Mouse (Mus musculus) frontal cortex, postnatal 14 days (tissue): Measurements from ENCODE around the gene Cdadc1.

Source experiments
- DNase-seq, 2 experiments: peaks; one replicate each; pipeline ENCODE4 v3.0.0; 2022; ENCODE audit warnings: low spot score in 2 of 2

The Cdadc1 gene

DNA sequence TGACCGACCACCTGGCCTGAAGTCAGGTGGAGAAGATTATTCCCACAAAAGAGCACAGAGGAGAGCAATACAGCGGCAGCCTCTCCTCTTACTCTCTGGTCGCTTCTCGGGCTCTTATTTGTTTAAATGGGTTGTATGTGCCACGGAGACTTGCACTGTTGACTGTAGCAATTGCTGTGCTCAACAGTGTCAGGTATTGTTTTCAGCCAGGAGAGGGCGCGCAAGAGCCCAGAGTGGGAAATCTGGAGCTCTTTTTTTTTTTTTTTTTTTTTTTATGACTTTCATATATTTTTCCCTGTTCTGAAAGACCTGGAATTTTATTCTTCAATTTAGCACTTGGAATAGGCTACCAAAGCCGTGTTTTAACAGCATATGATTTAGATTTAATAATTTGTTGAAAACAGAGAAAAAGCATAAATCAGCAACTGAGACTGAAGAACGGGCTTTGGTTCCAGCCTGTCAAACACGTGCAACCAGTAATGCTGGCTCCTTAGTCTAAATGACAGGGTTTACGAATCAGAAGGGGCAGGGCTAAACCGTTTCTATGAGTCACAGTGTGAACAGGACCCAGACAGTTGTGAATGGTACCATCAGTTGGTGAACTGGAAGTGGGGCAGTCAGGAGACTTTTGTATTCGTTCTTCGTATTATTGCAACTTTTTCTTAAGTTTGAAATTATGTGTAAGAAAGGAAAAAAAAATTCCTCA, 15.3 kb upstream of the Cdadc1 start:
- DNase-seq, result peak in 1 of 2 experiments; percentile 51

DNA sequence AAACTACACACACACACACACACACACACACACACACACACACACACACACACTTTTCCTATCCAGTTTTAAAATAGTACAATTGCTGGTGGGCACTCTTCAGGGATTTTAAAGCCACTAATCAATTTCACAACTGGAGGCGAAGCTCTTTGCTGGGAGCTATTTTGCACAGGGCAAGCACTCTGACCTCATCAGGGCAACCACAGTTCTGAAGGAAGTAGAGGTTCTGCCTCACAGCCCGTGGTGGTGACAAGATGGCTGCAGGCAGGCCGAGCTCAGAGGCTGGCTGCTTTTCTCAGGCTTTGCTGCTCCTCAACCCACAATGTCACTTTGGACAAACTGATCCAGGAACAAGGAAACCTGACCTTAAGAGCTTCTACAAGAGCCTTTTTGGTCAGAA, 9.3 kb upstream of the Cdadc1 start:
- DNase-seq, result no peak

GRCm38 (mm10) chr14:59605671-59606353, 8.1 kb upstream of the Cdadc1 start:
- peak in 1 of 2 experiments; percentile 49 for DNase-seq

DNA sequence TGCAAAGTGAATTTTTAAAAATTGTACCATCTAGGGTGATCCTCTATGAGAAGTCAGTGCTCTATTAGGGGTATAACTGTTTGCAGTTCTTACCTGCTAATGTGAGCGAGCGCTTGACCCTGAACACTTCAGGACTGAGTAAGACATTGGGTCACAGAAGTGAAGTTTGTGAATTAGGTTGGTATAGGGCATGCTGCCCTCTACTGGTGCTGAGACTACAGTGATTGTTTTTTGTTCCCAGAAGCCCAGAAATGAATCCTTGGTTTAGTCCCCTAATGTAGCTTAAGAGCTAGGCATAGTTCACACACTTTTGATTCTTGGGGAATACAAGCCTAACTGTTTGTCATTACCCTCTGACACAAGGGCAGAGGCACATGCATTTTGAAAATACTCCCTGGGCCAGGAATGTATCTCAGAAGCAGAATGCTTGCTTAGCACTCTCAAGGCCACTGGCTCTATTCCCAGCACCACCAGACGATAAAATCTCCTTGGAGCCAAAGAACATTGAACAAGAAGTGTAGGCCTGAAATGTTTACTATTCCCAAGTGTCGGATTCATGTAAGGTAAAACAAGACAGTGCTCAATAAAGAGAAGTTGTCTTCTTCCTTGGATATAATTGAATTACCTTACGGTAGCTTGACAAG, 6.4 kb upstream of the Cdadc1 start:
- peak in 1 of 2 experiments; percentile 18 for DNase-seq

GRCm38 (mm10) chr14:59598260-59598627, 485 bp upstream of the Cdadc1 start:
- DNase-seq, result no peak

- no peak for DNase-seq
Measured at GRCm38 (mm10) chr14:59594988-59595387, 2.8 kb downstream of the Cdadc1 start.

GRCm38 (mm10) chr14:59592593-59592992, 5.2 kb downstream of the Cdadc1 start:
- no peak for DNase-seq

GRCm38 (mm10) chr14:59591901-59592300, 5.9 kb downstream of the Cdadc1 start:
- DNase-seq, result no peak

GRCm38 (mm10) chr14:59590614-59591013, 7.1 kb downstream of the Cdadc1 start:
- DNase-seq, result no peak

GRCm38 (mm10) chr14:59576385-59576784, 21.4 kb downstream of the Cdadc1 start:
- DNase-seq, result no peak

DNA sequence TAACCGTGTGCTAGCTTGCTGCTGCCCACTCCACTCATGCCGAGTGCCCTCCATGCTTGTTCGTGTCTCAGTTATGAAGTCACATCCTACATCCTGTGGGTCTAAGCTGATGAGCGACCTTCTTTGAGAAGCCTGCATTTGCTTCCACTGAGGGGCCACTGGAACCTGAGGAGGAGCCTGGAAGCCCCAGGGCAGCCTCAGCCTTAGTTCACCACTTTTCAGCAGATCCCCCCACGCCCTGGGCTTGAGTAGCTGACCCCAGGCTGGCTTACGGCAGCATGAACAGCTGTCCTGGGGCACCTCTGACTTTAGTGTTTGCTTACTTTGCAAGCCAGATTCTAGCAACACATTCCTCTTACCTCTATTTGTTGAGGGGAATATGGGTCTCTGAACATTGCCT, 31.0 kb downstream of the Cdadc1 start:
- no peak for DNase-seq

DNA sequence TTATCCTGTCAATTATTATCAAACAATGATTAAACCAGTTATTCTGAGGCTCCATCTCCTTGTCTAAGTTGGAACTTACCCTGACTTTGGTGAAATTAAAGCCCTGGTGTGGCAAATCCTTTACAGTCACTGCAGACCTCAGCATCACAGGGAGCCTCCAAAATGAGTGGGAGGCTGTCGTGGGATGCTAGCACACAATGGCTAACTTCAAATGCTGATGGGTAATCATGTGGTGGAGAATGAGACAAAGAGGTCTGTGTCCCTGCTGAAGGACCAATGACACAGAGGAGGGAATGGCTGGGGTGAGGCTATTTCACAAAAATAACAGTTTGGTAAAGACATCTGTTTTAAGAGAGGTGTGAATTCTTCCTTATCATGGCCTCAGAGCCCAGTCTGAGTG, 39.9 kb downstream of the Cdadc1 start:
- DNase-seq, result no peak

- DNase-seq, result no peak
Measured at GRCm38 (mm10) chr14:59557071-59557470, 40.7 kb downstream of the Cdadc1 start.

DNA sequence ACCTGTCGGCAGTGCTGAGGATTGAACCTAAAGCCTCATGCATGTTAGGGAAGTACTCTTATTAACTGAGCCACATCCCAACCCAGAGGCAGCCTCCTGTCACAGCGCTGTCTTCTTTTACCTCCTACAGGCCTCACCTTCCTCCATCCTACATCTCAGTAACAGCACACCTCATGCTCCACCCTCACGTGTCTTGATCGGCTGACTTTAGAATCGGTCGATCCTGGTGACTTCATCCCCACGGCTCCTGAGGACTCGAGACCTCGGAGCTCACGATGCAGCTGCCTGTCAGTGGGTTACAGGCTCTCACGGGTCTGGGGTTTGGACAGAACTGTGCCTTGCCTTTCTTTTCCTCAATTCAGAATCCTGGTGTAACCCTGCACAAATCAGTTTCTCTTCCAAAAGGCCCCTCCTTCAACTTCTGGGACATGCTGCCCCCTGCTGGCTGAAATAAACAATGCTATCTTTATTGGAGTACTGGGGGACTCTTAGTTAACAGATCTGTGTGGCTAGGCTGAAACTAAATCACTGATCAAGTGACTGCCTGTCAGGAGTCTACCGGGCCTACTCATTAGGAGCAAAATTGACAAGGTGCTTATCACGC, 41.7 kb downstream of the Cdadc1 start:
- DNase-seq, result peak; percentile 36 to 80

DNA sequence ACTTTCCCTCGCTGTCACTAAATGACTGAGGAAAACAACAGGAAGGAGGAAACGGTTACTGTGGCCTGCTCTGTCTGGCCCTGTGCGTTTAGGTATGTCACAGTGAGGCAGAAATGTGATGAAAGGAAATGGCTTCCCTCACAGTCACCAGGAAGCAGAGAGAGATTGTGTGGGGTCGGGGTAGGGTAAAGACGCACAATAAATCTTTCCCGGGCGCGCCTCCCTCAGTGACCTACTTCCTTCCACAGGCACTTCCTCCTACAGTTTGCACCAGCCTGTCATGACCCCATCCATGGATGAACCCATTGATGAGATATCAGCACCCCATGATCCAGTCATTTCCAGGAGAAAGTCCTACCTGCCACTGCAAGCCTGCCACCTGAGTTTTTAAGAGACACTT, 42.7 kb downstream of the Cdadc1 start:
- DNase-seq, result no peak

DNA sequence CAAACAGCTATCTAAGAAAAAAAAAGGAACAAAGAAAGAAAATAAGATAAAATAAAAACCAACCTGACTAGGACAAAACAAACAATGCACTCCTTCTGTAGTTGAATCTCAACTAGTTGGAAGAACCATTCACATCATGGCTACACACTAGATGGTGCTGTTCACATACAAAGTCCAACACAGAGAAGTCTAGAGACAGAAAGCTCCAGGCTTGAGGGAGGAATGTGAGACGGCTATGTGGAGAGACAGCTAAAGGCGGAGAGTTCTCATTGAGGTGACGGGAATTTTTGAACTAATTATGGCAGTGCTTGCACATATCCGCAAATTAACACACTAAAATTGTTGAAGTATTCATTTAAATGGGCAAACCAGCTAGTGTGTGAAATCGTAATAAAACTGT, 43.7 kb downstream of the Cdadc1 start:
- DNase-seq, result no peak

GRCm38 (mm10) chr14:59551956-59552355, 45.8 kb downstream of the Cdadc1 start:
- DNase-seq, result no peak

- DNase-seq, result no peak
Measured at GRCm38 (mm10) chr14:59550841-59551240, 46.9 kb downstream of the Cdadc1 start.

GRCm38 (mm10) chr14:59549106-59549505, 48.7 kb downstream of the Cdadc1 start:
- DNase-seq, result no peak

- DNase-seq, result no peak
Measured at GRCm38 (mm10) chr14:59548532-59548931, 49.2 kb downstream of the Cdadc1 start.

GRCm38 (mm10) chr14:59547530-59547929, 50.2 kb downstream of the Cdadc1 start:
- DNase-seq, result no peak

- no peak for DNase-seq
Measured at GRCm38 (mm10) chr14:59546162-59546880, 51.4 kb downstream of the Cdadc1 start.
